Mouse (Mus musculus) liver, embryonic 14.5 days (tissue): ENCODE data around the gene Lmbrd1. TPM values are rescaled to one million over a fixed set of nuclear protein-coding genes. Genes with fewer than 3 reads are reported as not detected.
A peak's percentile ranks its signal among the peaks of the same experiment; 100 is the strongest.

Experiments
- ATAC-seq: fragments of 200-750 bp; cut with Nextera tagmentation; 2 replicates; pipeline ENCODE4 v1.8.0; 2017; ENCODE audit warnings: moderate number of reproducible peaks, mild to moderate bottlenecking, moderate library complexity; ENCODE audit not compliant: insufficient read depth
- DNase-seq, 3 experiments: peaks; one replicate each; pipeline ENCODE4 v3.0.0-alpha.2; 2012 to 2013; ENCODE audit warnings: low read depth in 3 of 3, low spot score in 3 of 3
- H3K27ac ChIP-seq: fragments of 300-500 bp; sonication (generic); 2 replicates; pipeline ENCODE4 v1.5.1; 2014; ENCODE audit warnings: moderate library complexity, mild to moderate bottlenecking, control low read depth, inconsistent platforms
- H3K27me3 ChIP-seq: fragments of 300-500 bp; sonication (generic); 2 replicates; pipeline ENCODE4 v1.6.1; 2014; ENCODE audit warnings: mild to moderate bottlenecking, low read length, moderate library complexity; ENCODE audit not compliant: control insufficient read depth, insufficient read depth
- H3K36me3 ChIP-seq: fragments of 300-500 bp; sonication (generic); replicated peaks from 2 replicates; pipeline ENCODE4 v1.6.1; 2014; ENCODE audit warnings: low read depth; ENCODE audit not compliant: control insufficient read depth, insufficient read depth
- H3K4me1 ChIP-seq, 2 experiments: fragments of 200-500 bp in 1 of 2; fragments of 300-500 bp in 1 of 2; sonication (generic) in 1 of 2; replicated peaks; 2 replicates each; pipeline ENCODE4 v1.6.1; 2012 to 2014; ENCODE audit warnings: antibody characterized with exemption in 1 of 2, inconsistent platforms in 1 of 2, low read length in 1 of 2; ENCODE audit not compliant: control insufficient read depth in 2 of 2, insufficient read depth in 2 of 2
- H3K4me2 ChIP-seq: fragments of 300-500 bp; sonication (generic); 2 replicates; pipeline ENCODE4 v1.6.1; 2014; ENCODE audit warnings: low read depth, mild to moderate bottlenecking, control low read depth, moderate library complexity
- H3K4me3 ChIP-seq, 2 experiments: fragments of 200-500 bp in 1 of 2; fragments of 300-500 bp in 1 of 2; sonication (generic) in 1 of 2; 2 replicates each; pipeline ENCODE4 v1.5.1; 2012 to 2014; ENCODE audit warnings: low read depth in 2 of 2, low read length in 2 of 2, mild to moderate bottlenecking in 2 of 2, control low read depth in 1 of 2, inconsistent platforms in 1 of 2, moderate library complexity in 1 of 2; ENCODE audit not compliant: insufficient read depth in 1 of 2
- H3K9ac ChIP-seq: fragments of 300-500 bp; sonication (generic); replicated peaks from 2 replicates; pipeline ENCODE4 v1.6.1; 2014; ENCODE audit warnings: mild to moderate bottlenecking, control low read depth, moderate library complexity
- H3K9me3 ChIP-seq: fragments of 300-500 bp; sonication (generic); 2 replicates; pipeline ENCODE4 v1.6.1; 2016; ENCODE audit warnings: low read length, mixed read lengths; ENCODE audit not compliant: control insufficient read depth
- CTCF ChIP-seq: IDR thresholded peaks from 2 replicates; pipeline ENCODE4 v1.5.1; 2016; ENCODE audit warnings: antibody characterized with exemption, low read depth, control low read depth
- EP300 ChIP-seq: IDR thresholded peaks from 2 replicates; pipeline ENCODE4 v1.6.1; 2016; ENCODE audit warnings: antibody characterized with exemption, low read depth
- WGBS: fragments of 180-500 bp; shearing (Covaris S2); extraction: QIAGEN DNeasy Blood & Tissue Kit; methylation state at CpG from one replicate; pipeline ENCODE4 v1.1.7; 2014; ENCODE audit not compliant: insufficient replicate concordance; 5-methylcytosine and 5-hydroxymethylcytosine counted together
- polyA plus RNA-seq, 2 experiments: library from polyadenylated mRNA; depleted of rRNA in 1 of 2; stranded (reverse) in 1 of 2; unstranded in 1 of 2; fragments of >200 nt; fragmentation: Nextera tagmentation in 1 of 2; extraction: Ambion mirVana in 1 of 2; gene quantifications; 2 replicates each; pipeline versions ENCODE4 v1.2.1 to v1.2.3; 2012 to 2014

Gene Lmbrd1
- polyA plus RNA-seq, 2 experiments = 5.9 to 12.6 TPM

- no peak for ATAC-seq
- Histone ChIP-seq H3K4me1 (peaks cover 0 to 5% of the 10 kb centered on the region in 2 experiments; a peak in 1 of 4 replicates), H3K9me3 (no peaks in the 10 kb centered on the region), H3K27me3 (no peaks in the 10 kb centered on the region), H3K36me3 (no peaks in the 10 kb centered on the region), H3K27ac (no peak overlapping the region), H3K4me3 (no peak overlapping the region), H3K4me2 (no peak overlapping the region), H3K9ac (no peak overlapping the region)
- no peak for TF ChIP-seq CTCF
- TF ChIP-seq EP300 = no peak
- 92% methylated on average over 3 of the region's 3 CpGs for WGBS
- no peak for DNase-seq
Observed at GRCm38 (mm10) chr1:24680991-24681390, 2.6 kb downstream of the Lmbrd1 start.

- no peak overlapping the region for H3K4me2 ChIP-seq
- H3K27me3 ChIP-seq = no peaks in the 10 kb centered on the region
- TF ChIP-seq EP300 (no peak), CTCF (no peak)
- no peak overlapping the region for H3K4me3 ChIP-seq
- H3K4me1 ChIP-seq = peaks cover 0 to 5% of the 10 kb centered on the region in 2 experiments; a peak in 1 of 4 replicates
- H3K9me3 ChIP-seq = no peaks in the 10 kb centered on the region
- WGBS = 49% methylated on average over 3 of the region's 3 CpGs
- H3K9ac ChIP-seq = no peak overlapping the region
- no peak for DNase-seq
- ATAC-seq = no peak
- H3K27ac ChIP-seq = no peak overlapping the region
- H3K36me3 ChIP-seq = no peaks in the 10 kb centered on the region
Observed at GRCm38 (mm10) chr1:24681946-24682345, 3.5 kb downstream of the Lmbrd1 start.

GRCm38 (mm10) chr1:24683947-24684346 lies 5.5 kb downstream of the Lmbrd1 start:
- ATAC-seq (peak; percentile 80), DNase-seq (peak in 2 of 3 experiments; percentile 16 to 25)
- H3K36me3 ChIP-seq = no peaks in the 10 kb centered on the region
- WGBS = 55% methylated on average over 1 of the region's 1 CpGs
- H3K4me2 ChIP-seq = no peak overlapping the region
- no peak overlapping the region for H3K27ac ChIP-seq
- H3K9ac ChIP-seq = no peak overlapping the region
- no peaks in the 10 kb centered on the region for H3K27me3 ChIP-seq
- TF ChIP-seq CTCF = no peak
- no peak for TF ChIP-seq EP300
- H3K4me1 ChIP-seq = peaks cover 0 to 5% of the 10 kb centered on the region in 2 experiments; a peak in 1 of 4 replicates
- H3K4me3 ChIP-seq = no peak overlapping the region
- no peaks in the 10 kb centered on the region for H3K9me3 ChIP-seq

- DNase-seq = no peak
Observed at GRCm38 (mm10) chr1:24685606-24686005, 7.2 kb downstream of the Lmbrd1 start.

GRCm38 (mm10) chr1:24686235-24687021 lies 8.0 kb downstream of the Lmbrd1 start:
- Histone ChIP-seq H3K9me3 (no peaks in the 10 kb centered on the region), H3K27ac (no peak overlapping the region), H3K9ac (no peak overlapping the region), H3K4me3 (no peak overlapping the region), H3K27me3 (no peaks in the 10 kb centered on the region), H3K4me1 (no peaks in the 10 kb centered on the region), H3K4me2 (no peak overlapping the region), H3K36me3 (no peaks in the 10 kb centered on the region)
- 74% methylated on average over 4 of the region's 4 CpGs for WGBS
- ATAC-seq (no peak), DNase-seq (no peak)
- TF ChIP-seq EP300 = no peak
- TF ChIP-seq CTCF = no peak

More at GRCm38 (mm10) chr1:24685606-24686005, 7.2 kb downstream of the Lmbrd1 start:
- Histone ChIP-seq H3K4me1 (no peaks in the 10 kb centered on the region), H3K9me3 (no peaks in the 10 kb centered on the region), H3K4me2 (no peak overlapping the region), H3K27me3 (no peaks in the 10 kb centered on the region), H3K27ac (no peak overlapping the region), H3K4me3 (no peak overlapping the region), H3K9ac (no peak overlapping the region), H3K36me3 (no peaks in the 10 kb centered on the region)
- ATAC-seq = no peak
- 71% methylated on average over 7 of the region's 7 CpGs for WGBS
- TF ChIP-seq EP300 = no peak
- no peak for TF ChIP-seq CTCF
